Mouse (Mus musculus) limb, embryonic 12.5 days (tissue): Measurements from ENCODE around the gene Pate2. TPM values are rescaled to one million over a fixed set of nuclear protein-coding genes. Genes with fewer than 3 reads are reported as not detected.
"Not testable (repeated sequence)": the region's sequence is repeated elsewhere in the genome, so short reads cannot be mapped to it uniquely, and the experiment has no call there.

Source experiments
- ATAC-seq: fragments of 200-750 bp; cut with Nextera tagmentation; 2 replicates; pipeline ENCODE4 v1.8.0; 2017; ENCODE audit warnings: low read depth, moderate TSS enrichment; ENCODE audit not compliant: insufficient number of reproducible peaks, insufficient read depth, low FRiP score, low TSS enrichment
- H3K27ac ChIP-seq: fragments of 300-500 bp; sonication (generic); 2 replicates; pipeline ENCODE4 v1.5.1; 2016; ENCODE audit warnings: mild to moderate bottlenecking, moderate library complexity
- H3K27me3 ChIP-seq: fragments of 300-500 bp; sonication (generic); 2 replicates; pipeline ENCODE4 v1.6.1; 2016; ENCODE audit warnings: mild to moderate bottlenecking, moderate library complexity
- H3K36me3 ChIP-seq: fragments of 300-500 bp; sonication (generic); 2 replicates; pipeline ENCODE4 v1.6.1; 2016; ENCODE audit warnings: mild to moderate bottlenecking, moderate library complexity
- H3K4me1 ChIP-seq: fragments of 300-500 bp; sonication (generic); replicated peaks from 2 replicates; pipeline ENCODE4 v1.6.1; 2016
- H3K4me2 ChIP-seq: fragments of 300-500 bp; sonication (generic); 2 replicates; pipeline ENCODE4 v1.6.1; 2016; ENCODE audit warnings: mild to moderate bottlenecking, moderate library complexity
- H3K4me3 ChIP-seq: fragments of 300-500 bp; sonication (generic); replicated peaks from 2 replicates; pipeline ENCODE4 v1.5.1; 2016; ENCODE audit warnings: mild to moderate bottlenecking
- H3K9ac ChIP-seq: fragments of 300-500 bp; sonication (generic); replicated peaks from 2 replicates; pipeline ENCODE4 v1.6.1; 2016; ENCODE audit warnings: mild to moderate bottlenecking, moderate library complexity
- H3K9me3 ChIP-seq: fragments of 300-500 bp; sonication (generic); 2 replicates; pipeline ENCODE4 v1.6.1; 2016; ENCODE audit warnings: mild to moderate bottlenecking, moderate library complexity
- WGBS: fragments of 180-500 bp; shearing (Covaris S2); methylation state at CpG from one replicate; pipeline ENCODE4 v1.1.7; 2016; 5-methylcytosine and 5-hydroxymethylcytosine counted together
- polyA plus RNA-seq: library from polyadenylated mRNA; unstranded; fragments of >200 nt; fragmentation: Nextera tagmentation; extraction: Ambion mirVana; gene quantifications from 2 replicates; pipeline ENCODE4 v1.2.1, GENCODE M21; 2016

Pate2 gene
- polyA plus RNA-seq, 1 experiment from 2014 or later, result 1.3 TPM

DNA sequence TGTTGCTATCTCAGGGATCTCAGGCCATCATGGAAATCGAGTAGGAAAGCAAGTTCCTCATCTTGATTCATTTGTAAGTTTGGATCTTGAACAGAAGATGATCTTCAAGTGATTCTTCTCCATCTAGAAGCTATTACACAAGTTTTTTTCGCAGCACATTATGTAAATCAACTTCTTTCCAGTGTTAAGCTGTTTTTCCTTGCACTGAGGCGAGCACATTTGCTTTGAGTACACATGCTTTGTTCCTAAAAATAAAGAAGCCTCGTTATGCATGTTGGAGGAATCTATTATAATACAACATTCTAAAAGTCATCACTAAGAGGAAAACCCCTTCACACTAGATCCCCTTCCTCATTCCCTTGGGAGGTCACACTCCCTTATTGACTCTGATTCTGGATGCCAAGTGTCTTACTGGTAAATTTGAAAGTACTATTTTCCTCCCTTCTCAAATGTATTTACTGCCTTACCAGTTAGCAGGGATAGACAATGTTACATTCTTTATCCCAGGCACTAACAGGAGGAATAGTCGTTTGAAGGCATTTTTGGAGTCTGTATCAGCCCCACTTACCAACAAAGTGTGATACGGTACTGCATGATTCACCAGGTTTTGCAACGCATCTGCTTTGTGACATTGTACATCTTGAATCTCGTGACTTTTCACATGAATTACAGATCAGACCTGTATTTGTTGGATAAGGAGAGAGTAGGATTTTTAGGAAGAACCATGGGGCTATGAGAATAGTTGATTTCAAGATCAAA lies 37.7 kb downstream of the Pate2 start:
- WGBS, result 69% methylated on average over 8 of the region's 8 CpGs
- H3K27ac ChIP-seq, result no peak overlapping the region
- H3K27me3 ChIP-seq, result no peaks in the 10 kb centered on the region
- ATAC-seq, result no peak
- H3K9me3 ChIP-seq, result no peaks in the 10 kb centered on the region
- H3K4me3 ChIP-seq, result no peak overlapping the region
- H3K36me3 ChIP-seq, result no peaks in the 10 kb centered on the region
- no peaks in the 10 kb centered on the region for H3K4me1 ChIP-seq
- no peak overlapping the region for H3K9ac ChIP-seq
- no peak overlapping the region for H3K4me2 ChIP-seq

DNA sequence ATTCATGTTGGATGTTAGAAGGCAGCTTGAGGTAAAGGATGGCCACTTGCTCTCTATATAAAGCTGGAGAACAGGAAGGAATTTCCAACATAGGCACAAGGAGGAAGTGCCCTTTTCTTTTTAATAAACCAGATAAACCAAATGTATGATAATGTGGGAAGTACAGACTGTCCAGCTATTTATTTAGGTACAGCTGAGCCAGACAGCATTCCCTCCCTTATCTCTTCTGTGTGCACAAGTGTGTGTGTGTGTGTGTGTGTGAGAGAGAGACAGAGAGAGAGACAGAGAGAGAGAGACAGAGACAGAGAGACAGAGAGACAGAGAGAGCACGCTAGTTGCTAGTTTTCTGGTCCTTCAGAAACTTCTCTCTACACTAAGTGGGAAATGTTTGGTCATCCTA lies 41.8 kb downstream of the Pate2 start, which contains the start of gene Pate4:
Pate4 (minus strand) TSS at position 101 of the 400 bp plus-strand sequence.
- Histone ChIP-seq H3K4me2 (no peak within 1 kb of the TSS), H3K9me3 (no peaks in the 10 kb centered on the region), H3K27ac (no peak within 1 kb of the TSS), H3K4me1 (no peaks in the 10 kb centered on the region), H3K36me3 (no peaks in the 10 kb centered on the region), H3K27me3 (no peaks in the 10 kb centered on the region), H3K9ac (no peak within 1 kb of the TSS), H3K4me3 (no peak within 1 kb of the TSS)
- no peak for ATAC-seq
- WGBS, result 83% methylated on average over 1 of the region's 1 CpGs

DNA sequence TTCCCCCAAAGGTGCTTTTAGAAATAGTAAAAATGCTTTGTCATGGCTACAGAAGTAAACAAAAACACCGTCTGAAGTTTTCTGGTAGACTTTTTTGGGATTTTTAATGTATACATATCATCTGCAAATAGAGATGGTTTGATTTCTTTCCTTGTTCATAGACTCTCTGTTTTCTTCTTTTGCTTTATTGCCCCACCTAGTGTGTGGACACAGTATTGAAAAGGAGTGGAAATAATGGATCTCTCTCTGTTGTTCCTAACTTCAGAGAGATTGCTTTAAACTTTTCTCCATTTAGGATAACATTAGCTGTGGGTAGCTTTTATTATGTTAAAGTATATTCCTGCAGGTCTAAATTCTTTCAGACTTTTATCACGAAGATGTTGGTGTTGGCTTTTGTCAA lies 43.9 kb downstream of the Pate2 start:
- Histone ChIP-seq H3K27me3 (no peaks in the 10 kb centered on the region), H3K9ac (no peak overlapping the region), H3K4me1 (no peaks in the 10 kb centered on the region), H3K36me3 (no peaks in the 10 kb centered on the region), H3K4me2 (no peak overlapping the region), H3K9me3 (no peaks in the 10 kb centered on the region), H3K4me3 (no peak overlapping the region), H3K27ac (no peak overlapping the region)
- WGBS, result 31% methylated on average over 2 of the region's 2 CpGs
- no peak for ATAC-seq

DNA sequence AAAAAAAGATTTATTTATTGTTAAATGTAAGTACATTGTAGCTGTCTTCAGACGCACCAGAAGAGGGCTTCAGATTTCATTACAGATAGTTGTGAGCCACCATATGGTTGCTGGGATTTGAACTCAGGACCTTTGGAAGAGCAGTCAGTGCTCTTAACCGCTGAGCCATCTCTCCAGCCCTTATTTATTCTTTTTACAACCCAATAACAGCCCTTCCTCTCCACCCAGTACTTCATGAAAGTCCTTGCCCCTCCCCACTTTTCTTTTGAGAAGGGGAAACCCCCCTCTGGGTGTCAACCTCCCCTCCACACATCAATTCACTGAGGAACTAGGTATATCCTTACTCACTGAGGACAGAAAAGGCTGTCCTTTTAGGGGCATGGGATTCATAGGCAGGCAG lies 46.7 kb downstream of the Pate2 start:
- not testable (repeated sequence) for H3K9me3 ChIP-seq, H3K27me3 ChIP-seq, ATAC-seq, H3K9ac ChIP-seq, H3K36me3 ChIP-seq, H3K4me1 ChIP-seq, H3K27ac ChIP-seq, H3K4me3 ChIP-seq, H3K4me2 ChIP-seq
- 64% methylated on average over 2 of the region's 2 CpGs for WGBS

DNA sequence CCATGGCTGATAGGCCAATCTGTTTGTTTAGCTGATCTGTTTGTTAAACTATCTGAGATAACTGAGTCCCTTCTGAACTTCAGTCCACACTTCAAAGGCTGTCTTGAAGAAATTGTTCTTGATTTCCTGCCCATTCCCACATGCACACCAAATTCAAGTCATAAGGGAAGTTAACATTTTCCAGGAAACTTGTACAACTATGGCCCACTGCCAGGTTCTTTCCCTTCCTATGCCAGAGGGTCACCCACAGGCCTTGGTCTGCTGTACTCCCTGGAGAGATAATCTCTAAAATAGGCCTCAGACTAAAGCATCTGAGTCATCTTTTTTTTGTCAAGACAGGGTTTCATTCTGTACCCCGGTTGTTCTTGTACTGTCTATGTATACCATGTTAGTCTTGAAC lies 62.9 kb downstream of the Pate2 start:
- no peak overlapping the region for H3K4me2 ChIP-seq
- no peaks in the 10 kb centered on the region for H3K27me3 ChIP-seq
- H3K27ac ChIP-seq, result no peak overlapping the region
- H3K9me3 ChIP-seq, result no peaks in the 10 kb centered on the region
- no peaks in the 10 kb centered on the region for H3K4me1 ChIP-seq
- H3K4me3 ChIP-seq, result no peak overlapping the region
- H3K9ac ChIP-seq, result no peak overlapping the region
- H3K36me3 ChIP-seq, result no peaks in the 10 kb centered on the region
- no peak for ATAC-seq
- 93% methylated on average over 1 of the region's 1 CpGs for WGBS

DNA sequence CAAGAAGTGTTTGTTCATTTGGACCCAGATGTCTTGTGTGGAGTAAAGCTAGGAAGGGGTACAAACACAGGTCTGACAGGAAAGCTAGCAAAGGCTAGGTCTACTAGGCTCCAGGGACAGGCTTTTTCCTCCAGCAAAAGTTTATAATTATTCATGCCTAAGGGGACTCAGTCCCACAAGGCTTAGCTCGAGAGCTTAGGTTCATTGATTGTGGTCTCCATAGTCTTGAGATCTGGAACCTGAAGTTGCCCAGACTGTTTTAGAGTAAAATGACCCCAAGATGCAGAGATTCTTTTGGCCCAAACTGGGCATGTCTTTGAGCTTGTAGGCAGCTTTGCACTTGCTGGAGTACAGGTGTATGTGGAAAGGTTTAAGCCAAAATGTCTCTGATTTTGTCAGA lies 78.0 kb downstream of the Pate2 start, which contains the start of gene Pate3:
Pate3 (minus strand) TSS at position 101 of the 400 bp plus-strand sequence.
- Histone ChIP-seq H3K27ac (no peak within 1 kb of the TSS), H3K36me3 (no peaks in the 10 kb centered on the region), H3K9me3 (peaks cover 8% of the 10 kb centered on the region; the same call in 1 of the 2 replicates), H3K4me3 (no peak within 1 kb of the TSS), H3K4me2 (no peak within 1 kb of the TSS), H3K27me3 (no peaks in the 10 kb centered on the region), H3K4me1 (no peaks in the 10 kb centered on the region), H3K9ac (no peak within 1 kb of the TSS)
- 73% methylated on average over 1 of the region's 1 CpGs for WGBS
- no peak for ATAC-seq

DNA sequence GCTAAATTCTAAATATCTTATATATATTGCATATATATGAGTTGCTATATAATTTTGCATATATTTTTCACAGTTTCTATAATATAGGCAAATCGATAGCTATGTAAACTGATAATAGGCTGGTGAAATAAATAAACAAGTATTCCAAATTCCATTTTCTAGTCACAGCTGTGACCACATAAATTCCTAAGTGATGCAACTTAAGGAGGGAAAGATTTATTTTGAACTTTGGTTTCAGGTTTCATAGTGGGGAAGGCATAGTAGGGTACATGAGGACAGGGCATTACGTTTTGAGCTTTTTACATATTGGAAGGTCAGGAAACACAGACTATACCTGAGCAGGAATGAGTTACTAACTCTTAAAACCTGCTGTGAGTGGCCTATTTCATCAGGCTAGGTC lies 103.5 kb downstream of the Pate2 start:
- 78% methylated on average over 2 of the region's 2 CpGs for WGBS
- Histone ChIP-seq H3K9me3 (0 out of 2 replicates have a peak, but pooled peaks cover 3% of the 10 kb centered on the region), H3K27ac (no peak overlapping the region), H3K4me1 (no peaks in the 10 kb centered on the region), H3K9ac (no peak overlapping the region), H3K27me3 (no peaks in the 10 kb centered on the region), H3K4me3 (no peak overlapping the region), H3K36me3 (no peaks in the 10 kb centered on the region), H3K4me2 (no peak overlapping the region)
- no peak for ATAC-seq

DNA sequence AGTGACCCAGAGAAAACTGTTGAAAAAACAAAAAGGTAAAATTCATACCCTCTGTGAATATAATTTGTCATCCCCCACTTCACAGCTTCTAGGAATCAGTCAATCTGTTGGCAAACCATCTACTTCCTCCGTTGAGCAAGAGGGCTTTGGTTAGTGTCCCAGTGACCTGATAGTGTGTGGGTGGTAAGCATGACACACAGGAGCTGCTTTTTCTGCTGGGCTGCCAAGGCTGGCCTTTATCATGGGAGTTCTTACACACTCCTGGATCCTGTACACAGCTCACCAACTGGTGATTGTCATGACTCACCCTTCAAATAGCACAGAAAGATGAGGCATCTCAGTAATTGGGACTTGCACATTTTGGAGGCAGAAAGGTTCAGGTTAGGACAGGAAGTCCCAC lies 116.9 kb downstream of the Pate2 start, which contains the start of gene Pate1:
Pate1 (minus strand) TSS at position 378 of the 400 bp plus-strand sequence.
- ATAC-seq, result no peak
- no peak within 1 kb of the TSS for H3K9ac ChIP-seq
- H3K4me1 ChIP-seq, result no peaks in the 10 kb centered on the region
- no peak within 1 kb of the TSS for H3K27ac ChIP-seq
- no peak within 1 kb of the TSS for H3K4me2 ChIP-seq
- WGBS, result 32% methylated on average over 1 of the region's 1 CpGs
- no peaks in the 10 kb centered on the region for H3K9me3 ChIP-seq
- no peaks in the 10 kb centered on the region for H3K36me3 ChIP-seq
- no peaks in the 10 kb centered on the region for H3K27me3 ChIP-seq
- no peak within 1 kb of the TSS for H3K4me3 ChIP-seq

DNA sequence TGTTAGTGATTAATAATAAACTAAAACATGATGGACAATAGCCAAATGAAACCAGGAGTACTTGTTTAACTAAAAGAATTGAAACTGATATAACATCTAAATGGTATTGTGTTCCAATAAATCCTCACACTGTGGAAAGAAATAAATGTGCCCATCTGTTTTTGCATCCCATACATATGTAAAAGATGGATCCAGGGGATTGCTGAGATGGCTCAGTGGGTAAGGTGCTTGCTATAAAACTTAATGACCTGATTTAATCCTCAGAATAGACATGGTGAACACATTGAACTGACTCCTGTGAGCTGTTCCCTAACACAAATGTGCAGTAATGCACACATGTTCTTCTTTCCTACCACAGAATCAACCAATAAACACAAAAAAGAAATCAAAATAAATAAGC lies 121.8 kb downstream of the Pate2 start:
- no peaks in the 10 kb centered on the region for H3K4me1 ChIP-seq
- H3K4me2 ChIP-seq, result no peak overlapping the region
- no peak for ATAC-seq
- H3K36me3 ChIP-seq, result no peaks in the 10 kb centered on the region
- no peak overlapping the region for H3K27ac ChIP-seq
- H3K9me3 ChIP-seq, result no peaks in the 10 kb centered on the region
- H3K27me3 ChIP-seq, result no peaks in the 10 kb centered on the region
- no peak overlapping the region for H3K4me3 ChIP-seq
- H3K9ac ChIP-seq, result no peak overlapping the region

DNA sequence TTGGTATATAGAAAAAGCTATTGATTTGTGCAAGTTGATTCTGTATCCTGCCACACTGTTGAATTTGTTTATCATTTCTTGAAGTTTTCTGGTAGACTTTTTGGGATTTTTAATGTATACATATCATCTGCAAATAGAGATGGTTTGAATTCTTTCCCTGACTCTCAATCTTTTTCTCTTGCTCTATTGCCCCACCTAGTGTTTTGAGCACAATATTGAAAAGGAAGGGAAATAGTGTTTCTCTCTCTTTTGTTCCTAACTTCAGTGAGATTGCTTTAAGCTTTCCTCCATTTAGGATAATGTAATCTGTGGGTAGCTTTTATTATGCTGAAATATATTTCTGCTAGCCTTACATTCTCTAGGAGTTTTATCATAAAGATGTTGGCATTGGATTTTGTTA lies 137.2 kb downstream of the Pate2 start:
- no peak overlapping the region for H3K9ac ChIP-seq
- H3K9me3 ChIP-seq, result no peaks in the 10 kb centered on the region
- H3K27me3 ChIP-seq, result no peaks in the 10 kb centered on the region
- no peak overlapping the region for H3K27ac ChIP-seq
- ATAC-seq, result no peak
- H3K4me3 ChIP-seq, result no peak overlapping the region
- H3K4me2 ChIP-seq, result no peak overlapping the region
- no peaks in the 10 kb centered on the region for H3K4me1 ChIP-seq
- no peaks in the 10 kb centered on the region for H3K36me3 ChIP-seq
